Mouse (Mus musculus) hindbrain, postnatal 0 days (tissue): ENCODE measurements at regions not wholly inside any gene's neighbourhood (a gene's known extent, or its start where the extent isn't known, plus 50 kb on each side); places are given as distances from the start of the nearest gene placed in this dataset.
A peak's percentile ranks its signal among the peaks of the same experiment; 100 is the strongest.

Source experiments
- ATAC-seq: fragments of 200-750 bp; cut with Nextera tagmentation; 2 replicates; pipeline ENCODE4 v1.8.0; 2017; ENCODE audit warnings: mild to moderate bottlenecking, moderate TSS enrichment, moderate library complexity
- DNase-seq: peaks from one replicate; pipeline ENCODE4 v3.0.0-alpha.2; 2015; ENCODE audit warnings: low spot score
- H3K27ac ChIP-seq: fragments of 300-500 bp; sonication (generic); 2 replicates; pipeline ENCODE4 v1.5.1; 2014; ENCODE audit warnings: mild to moderate bottlenecking
- H3K27me3 ChIP-seq: fragments of 300-500 bp; sonication (generic); 2 replicates; pipeline ENCODE4 v1.6.1; 2014; ENCODE audit warnings: low read length, mixed read lengths; ENCODE audit not compliant: insufficient read depth
- H3K36me3 ChIP-seq: fragments of 300-500 bp; sonication (generic); 2 replicates; pipeline ENCODE4 v1.6.1; 2014; ENCODE audit warnings: low read length, mixed read lengths; ENCODE audit not compliant: insufficient read depth
- H3K4me1 ChIP-seq: fragments of 300-500 bp; sonication (generic); 2 replicates; pipeline ENCODE4 v1.6.1; 2014; ENCODE audit warnings: antibody characterized with exemption, low read length, mixed read lengths; ENCODE audit not compliant: insufficient read depth
- H3K4me2 ChIP-seq: fragments of 300-500 bp; sonication (generic); 2 replicates; pipeline ENCODE4 v1.6.1; 2014; ENCODE audit warnings: low read depth, mild to moderate bottlenecking, low read length, moderate library complexity, mixed read lengths
- H3K4me3 ChIP-seq: fragments of 300-500 bp; sonication (generic); 2 replicates; pipeline ENCODE4 v1.5.1; 2014; ENCODE audit warnings: low read length
- H3K9ac ChIP-seq: fragments of 300-500 bp; sonication (generic); replicated peaks from 2 replicates; pipeline ENCODE4 v1.6.1; 2014; ENCODE audit warnings: mild to moderate bottlenecking, low read length, moderate library complexity, mixed read lengths
- H3K9me3 ChIP-seq: fragments of 300-500 bp; sonication (generic); 2 replicates; pipeline ENCODE4 v1.6.1; 2016; ENCODE audit warnings: low read length, mixed read lengths
- CTCF ChIP-seq: IDR thresholded peaks from 2 replicates; pipeline ENCODE4 v1.5.1; 2016; ENCODE audit warnings: antibody characterized with exemption, control low read depth, low read depth
- WGBS: fragments of 180-500 bp; shearing (Covaris S2); extraction: QIAGEN DNeasy Blood & Tissue Kit; methylation state at CpG from one replicate; pipeline ENCODE4 v1.1.7; 2014; 5-methylcytosine and 5-hydroxymethylcytosine counted together

GRCm38 (mm10) chr7:133447079-133447478 lies 154.9 kb downstream of the Tex36 start:
- Histone ChIP-seq H3K27me3 (no peaks in the 10 kb centered on the region; the same call in 1 of the 2 replicates), H3K4me1 (no peaks in the 10 kb centered on the region), H3K27ac (no peak overlapping the region), H3K4me2 (no peak overlapping the region), H3K9me3 (no peaks in the 10 kb centered on the region), H3K9ac (no peak overlapping the region), H3K36me3 (no peaks in the 10 kb centered on the region), H3K4me3 (no peak overlapping the region)
- ATAC-seq (no peak), DNase-seq (no peak)
- 63% methylated on average over 2 of the region's 2 CpGs for WGBS
- no peak for TF ChIP-seq CTCF

- Histone ChIP-seq H3K27me3 (no peaks in the 10 kb centered on the region; the same call in 1 of the 2 replicates), H3K36me3 (no peaks in the 10 kb centered on the region), H3K9ac (no peak overlapping the region), H3K27ac (peak overlapping the region; percentile 36; the same call in 1 of the 2 replicates), H3K4me1 (peaks cover 8% of the 10 kb centered on the region; the same call in 1 of the 2 replicates), H3K4me2 (no peak overlapping the region), H3K4me3 (no peak overlapping the region), H3K9me3 (no peaks in the 10 kb centered on the region)
- no peak for ATAC-seq
- DNase-seq: no peak
- 23% methylated on average over 4 of the region's 4 CpGs for WGBS
- TF ChIP-seq CTCF: no peak
Observed at GRCm38 (mm10) chr7:133441661-133442060, 160.3 kb downstream of the Tex36 start.

GRCm38 (mm10) chr7:133441169-133441568 lies 160.8 kb downstream of the Tex36 start:
- H3K27me3 ChIP-seq: no peaks in the 10 kb centered on the region; the same call in 1 of the 2 replicates
- peak overlapping the region; percentile 36; the same call in 1 of the 2 replicates for H3K27ac ChIP-seq
- H3K4me3 ChIP-seq: no peak overlapping the region
- H3K4me2 ChIP-seq: peak overlapping the region; percentile 34; the same call in 1 of the 2 replicates
- peak; percentile 15 for DNase-seq
- TF ChIP-seq CTCF: no peak
- no peak overlapping the region for H3K9ac ChIP-seq
- 38% methylated on average over 6 of the region's 6 CpGs for WGBS
- H3K36me3 ChIP-seq: no peaks in the 10 kb centered on the region
- H3K4me1 ChIP-seq: peaks cover 8% of the 10 kb centered on the region; the same call in 1 of the 2 replicates
- no peaks in the 10 kb centered on the region for H3K9me3 ChIP-seq
- no peak for ATAC-seq

- Histone ChIP-seq H3K27ac (peak overlapping the region; percentile 36; the same call in 1 of the 2 replicates), H3K9ac (no peak overlapping the region), H3K9me3 (no peaks in the 10 kb centered on the region), H3K4me1 (peaks cover 8% of the 10 kb centered on the region; the same call in 1 of the 2 replicates), H3K36me3 (no peaks in the 10 kb centered on the region), H3K27me3 (no peaks in the 10 kb centered on the region; the same call in 1 of the 2 replicates), H3K4me2 (peak overlapping the region; percentile 34; the same call in 1 of the 2 replicates), H3K4me3 (no peak overlapping the region; the same call in 1 of the 2 replicates)
- WGBS: 20% methylated on average over 12 of the region's 12 CpGs
- DNase-seq (peak; percentile 27), ATAC-seq (no peak)
- TF ChIP-seq CTCF: no peak
Observed at GRCm38 (mm10) chr7:133440711-133441110, 161.2 kb downstream of the Tex36 start.

GRCm38 (mm10) chr7:133440086-133440485 lies 161.9 kb downstream of the Tex36 start:
- no peak overlapping the region for H3K4me3 ChIP-seq
- no peak for TF ChIP-seq CTCF
- ATAC-seq (no peak), DNase-seq (peak; percentile 14)
- H3K4me2 ChIP-seq: no peak overlapping the region
- 51% methylated on average over 6 of the region's 6 CpGs for WGBS
- H3K9me3 ChIP-seq: no peaks in the 10 kb centered on the region
- H3K9ac ChIP-seq: no peak overlapping the region
- peaks cover 14% of the 10 kb centered on the region; the same call in 1 of the 2 replicates for H3K4me1 ChIP-seq
- H3K36me3 ChIP-seq: no peaks in the 10 kb centered on the region
- H3K27me3 ChIP-seq: no peaks in the 10 kb centered on the region; the same call in 1 of the 2 replicates
- H3K27ac ChIP-seq: 0 out of 2 replicates have a peak overlapping the region, but pooled peaks have one; percentile 36

- DNase-seq: no peak
- Histone ChIP-seq H3K36me3 (no peaks in the 10 kb centered on the region), H3K27ac (no peak overlapping the region), H3K27me3 (no peaks in the 10 kb centered on the region; the same call in 1 of the 2 replicates), H3K9me3 (no peaks in the 10 kb centered on the region), H3K4me3 (no peak overlapping the region), H3K4me2 (no peak overlapping the region), H3K4me1 (peaks cover 14% of the 10 kb centered on the region; the same call in 1 of the 2 replicates), H3K9ac (no peak overlapping the region)
- ATAC-seq: no peak
- TF ChIP-seq CTCF: no peak
- WGBS: 42% methylated on average over 6 of the region's 6 CpGs
Observed at GRCm38 (mm10) chr7:133438631-133439030, 163.3 kb downstream of the Tex36 start.

- Histone ChIP-seq H3K4me2 (no peak overlapping the region), H3K36me3 (no peaks in the 10 kb centered on the region), H3K27ac (no peak overlapping the region), H3K4me3 (no peak overlapping the region), H3K4me1 (peaks cover 14% of the 10 kb centered on the region; the same call in 1 of the 2 replicates), H3K27me3 (no peaks in the 10 kb centered on the region), H3K9ac (no peak overlapping the region), H3K9me3 (no peaks in the 10 kb centered on the region)
- ATAC-seq (no peak), DNase-seq (peak; percentile 41)
- no peak for TF ChIP-seq CTCF
- WGBS: 19% methylated on average over 7 of the region's 7 CpGs
Observed at GRCm38 (mm10) chr7:133437866-133438265, 164.1 kb downstream of the Tex36 start.
